Mouse (Mus musculus) layer of hippocampus, adult 9-11 months (tissue): Measurements from ENCODE around the gene Panx1.

Source experiments
- DNase-seq: peaks from one replicate; pipeline ENCODE4 v3.0.0; 2022

Gene Panx1

DNA sequence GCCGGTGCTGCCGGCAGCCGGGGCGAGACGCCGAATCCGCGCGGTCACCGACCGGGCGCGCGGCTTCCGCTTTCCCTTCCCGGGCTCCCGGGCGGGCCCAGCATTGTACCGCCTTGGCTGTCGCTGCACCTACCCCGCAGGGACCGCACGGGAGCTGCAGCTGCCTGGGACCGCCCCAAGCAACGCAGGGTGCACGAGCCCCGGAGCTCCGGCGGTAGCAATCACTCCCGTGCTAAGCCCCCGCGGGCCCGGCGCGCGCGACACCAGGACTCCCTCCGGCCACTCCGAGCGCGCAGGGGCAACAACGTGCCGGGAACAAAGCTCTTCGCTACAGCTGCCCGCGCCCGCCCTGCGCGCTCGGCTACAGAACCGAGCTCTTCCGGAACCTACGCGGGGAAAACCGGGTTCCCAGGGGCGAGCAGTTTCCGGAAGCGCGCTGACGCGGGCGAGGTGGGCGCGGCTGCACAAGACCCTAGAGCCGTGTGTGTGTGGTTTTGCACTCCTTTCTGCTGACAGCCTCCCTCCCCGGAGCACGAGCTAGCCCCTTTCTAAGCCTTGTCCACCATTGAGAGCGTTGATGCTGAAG, at the start of gene Panx1:
TSS of gene Panx1 (minus strand) at position 395 of the 586 bp plus-strand sequence.
- DNase-seq: peak; percentile 70

DNA sequence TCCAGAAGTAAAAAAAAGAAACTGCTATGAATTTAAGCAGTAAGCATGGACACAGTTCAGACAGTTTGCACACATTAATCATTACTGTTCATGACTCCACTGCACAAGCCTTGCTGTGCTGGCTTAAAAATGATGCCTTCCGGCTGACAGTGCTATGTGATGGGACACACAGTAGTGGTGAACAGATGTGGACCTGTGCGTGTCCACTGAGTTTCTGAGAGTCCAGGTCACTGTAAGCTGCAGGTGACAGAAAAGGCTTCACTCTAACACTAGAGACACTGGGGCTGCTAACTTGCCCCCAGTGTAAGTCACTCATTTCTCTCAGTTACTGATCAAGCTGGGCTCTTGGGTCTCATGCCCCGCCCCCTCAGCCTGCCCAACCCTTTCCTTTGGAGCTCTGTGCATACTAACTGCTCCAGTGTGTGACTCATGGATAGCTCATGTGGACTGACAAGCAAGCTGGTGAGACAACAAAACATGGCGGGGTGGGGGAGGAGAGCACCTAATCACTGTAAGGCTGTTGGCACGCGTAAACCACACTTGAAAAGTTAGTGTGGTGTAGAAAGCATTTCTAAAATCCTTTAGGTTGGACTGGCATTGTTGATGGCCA, 23.5 kb upstream of the Panx1 start:
- peak; percentile 24 for DNase-seq

GRCm38 (mm10) chr9:15067995-15068685, 22.9 kb upstream of the Panx1 start:
- no peak for DNase-seq

DNA sequence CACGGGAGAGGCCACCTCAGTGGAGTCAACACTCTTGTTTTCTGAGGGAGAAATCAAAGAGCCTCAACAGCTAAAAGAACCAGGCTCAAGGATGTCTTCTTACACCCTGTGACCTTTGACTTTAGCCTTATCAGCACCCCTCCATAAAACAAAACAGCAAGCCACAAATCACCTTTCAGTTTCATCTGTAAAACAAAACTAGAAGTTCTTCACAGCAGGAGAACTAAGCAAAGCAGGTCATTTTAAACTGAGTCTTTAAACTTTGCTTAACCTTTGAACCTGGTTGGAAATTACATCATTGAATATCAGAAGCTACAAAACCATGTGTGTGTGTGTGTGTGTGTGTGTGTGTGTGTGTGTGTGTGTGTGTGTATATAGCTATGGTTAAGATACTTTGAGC, 18.9 kb upstream of the Panx1 start:
- no peak for DNase-seq

- no peak for DNase-seq
Observed at GRCm38 (mm10) chr9:15060847-15061246, 15.6 kb upstream of the Panx1 start.

DNA sequence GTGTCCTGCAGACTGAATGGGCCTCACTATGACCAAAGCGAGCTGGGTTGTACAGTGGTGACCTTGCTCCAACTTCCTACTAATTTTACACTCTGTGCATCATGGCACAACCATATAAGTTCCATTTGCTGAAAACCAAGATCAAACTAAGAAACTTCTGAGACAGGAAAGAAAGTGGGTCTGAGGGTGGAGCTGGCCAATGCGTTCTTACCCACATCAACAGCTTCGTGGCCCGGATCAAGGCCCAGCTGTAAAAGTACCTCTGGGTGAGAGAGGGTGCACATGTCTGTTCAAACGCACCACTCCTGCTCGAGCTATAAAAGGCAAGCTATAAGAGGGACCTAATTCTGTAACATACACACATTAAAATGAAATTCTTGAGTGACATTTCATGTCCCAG, 14.7 kb upstream of the Panx1 start:
- DNase-seq: no peak

DNA sequence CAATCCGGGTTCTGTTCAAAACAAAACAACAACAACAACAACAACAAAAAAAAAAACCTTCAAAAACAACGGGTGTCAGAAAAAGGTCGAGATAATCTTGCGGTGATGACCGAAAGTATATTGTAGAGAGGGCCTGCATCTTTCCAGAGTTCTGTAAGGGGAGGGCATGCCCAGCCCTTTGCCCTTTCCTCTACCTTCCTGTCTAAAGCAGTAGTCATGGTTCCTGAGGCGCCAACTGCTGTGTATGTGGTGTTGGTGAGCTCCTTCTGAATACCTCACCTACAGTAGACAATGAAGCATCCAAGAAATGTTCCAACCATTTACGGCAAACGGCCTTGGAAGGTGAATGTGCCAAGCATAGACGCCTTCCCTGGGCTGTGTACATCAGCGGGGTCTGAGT, 462 bp upstream of the Panx1 start:
- DNase-seq: no peak

GRCm38 (mm10) chr9:15044391-15045083, 741 bp downstream of the Panx1 start:
- DNase-seq: no peak

GRCm38 (mm10) chr9:15041556-15041955, 3.7 kb downstream of the Panx1 start:
- no peak for DNase-seq

DNA sequence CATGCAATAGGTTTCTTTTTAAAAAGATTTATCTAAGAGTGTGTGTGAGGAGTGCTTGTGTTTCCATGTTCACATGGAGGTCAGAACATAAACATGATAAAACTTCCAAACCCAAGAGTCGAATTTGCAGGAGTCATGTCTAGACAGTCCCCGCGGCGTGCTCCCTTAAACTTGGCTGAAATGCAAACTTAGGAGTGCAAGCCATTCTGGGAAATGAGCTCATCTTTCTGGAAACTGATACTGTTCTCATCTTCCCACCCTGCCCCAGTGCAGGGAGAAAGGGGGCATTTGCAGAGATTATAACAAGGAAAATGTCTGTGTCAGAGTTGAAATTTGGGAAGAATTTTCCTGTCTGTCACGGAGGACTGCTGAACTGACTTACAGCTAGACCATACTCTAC, 5.4 kb downstream of the Panx1 start:
- DNase-seq: no peak

- DNase-seq: no peak
Observed at GRCm38 (mm10) chr9:15037704-15038103, 7.6 kb downstream of the Panx1 start.

DNA sequence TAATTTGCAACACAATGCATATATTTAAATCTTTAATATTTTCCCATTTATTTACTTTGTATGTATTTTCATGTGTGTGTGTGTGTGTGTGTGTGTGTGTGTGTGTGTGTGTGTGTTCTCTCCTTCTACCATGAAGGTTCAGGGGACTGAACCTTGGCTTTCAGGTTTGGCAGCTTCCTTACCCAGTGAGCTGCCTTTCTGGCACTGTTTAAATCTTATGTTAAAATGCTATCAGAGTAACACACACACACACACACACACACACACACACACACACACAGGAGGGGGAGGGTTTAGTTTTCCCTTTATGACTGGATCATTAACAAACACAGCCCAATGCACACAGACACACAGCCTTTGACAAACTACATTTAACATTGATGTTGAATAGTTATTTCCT, 8.0 kb downstream of the Panx1 start:
- no peak for DNase-seq

DNA sequence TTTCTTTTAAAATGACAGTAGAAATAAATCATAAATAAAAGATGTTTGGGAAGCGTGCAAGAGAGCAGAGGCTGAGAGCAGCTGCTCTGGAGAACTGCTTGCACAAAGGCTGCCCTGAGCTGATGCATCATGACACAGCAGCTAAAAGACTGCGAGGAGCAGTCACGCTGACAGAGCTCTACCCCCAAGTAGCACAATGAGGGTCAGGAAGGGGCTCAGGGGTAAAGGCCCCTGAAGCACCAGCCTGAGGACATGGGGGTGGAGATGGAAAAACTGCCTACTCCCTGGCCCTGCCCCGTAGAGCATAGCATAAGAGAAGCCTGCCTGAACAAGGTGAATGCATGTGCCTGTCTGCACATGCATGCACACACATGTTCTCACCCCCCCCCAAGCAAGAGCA, 8.5 kb downstream of the Panx1 start:
- DNase-seq: no peak

DNA sequence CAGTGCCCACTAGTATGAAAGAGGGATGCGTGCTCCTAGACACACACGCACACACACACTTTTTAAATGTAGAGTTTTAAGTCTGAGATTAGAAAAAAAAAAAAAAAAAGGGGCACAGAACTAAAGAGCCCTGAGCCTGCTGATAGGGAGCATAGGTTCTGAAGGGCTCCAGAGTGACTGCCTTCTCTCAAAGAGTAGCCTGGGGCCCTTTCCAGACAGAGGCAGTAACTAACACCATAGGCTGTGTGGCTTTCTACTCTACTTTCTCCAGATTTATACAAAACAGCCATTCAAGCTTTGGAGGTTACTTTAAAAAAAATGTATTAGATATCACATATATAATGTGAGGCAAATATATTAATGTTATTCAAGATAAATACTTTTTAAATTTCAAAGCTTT, 8.9 kb downstream of the Panx1 start:
- no peak for DNase-seq

DNA sequence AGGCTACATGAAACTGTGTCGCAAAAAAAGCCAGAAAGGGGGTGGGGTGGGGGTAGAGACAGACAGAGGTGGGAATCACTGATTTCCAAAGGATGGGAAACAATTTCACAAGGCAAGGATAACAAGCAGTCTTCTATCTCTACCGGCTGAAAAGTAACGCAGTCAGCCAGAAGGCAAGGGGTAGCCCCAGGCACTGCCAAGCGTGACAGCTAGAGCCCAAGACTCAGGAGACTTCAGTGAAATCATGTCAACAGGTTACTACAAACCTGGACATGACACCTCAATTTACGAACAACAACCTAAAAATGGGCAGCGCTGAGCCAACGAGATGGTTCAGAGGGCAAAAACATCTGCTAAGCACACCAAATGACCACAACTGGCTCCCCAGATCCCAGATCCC, 9.3 kb downstream of the Panx1 start:
- DNase-seq: no peak

GRCm38 (mm10) chr9:15034546-15035273, 10.6 kb downstream of the Panx1 start:
- DNase-seq: no peak

- DNase-seq: no peak
Observed at GRCm38 (mm10) chr9:15033568-15034160, 11.6 kb downstream of the Panx1 start.

DNA sequence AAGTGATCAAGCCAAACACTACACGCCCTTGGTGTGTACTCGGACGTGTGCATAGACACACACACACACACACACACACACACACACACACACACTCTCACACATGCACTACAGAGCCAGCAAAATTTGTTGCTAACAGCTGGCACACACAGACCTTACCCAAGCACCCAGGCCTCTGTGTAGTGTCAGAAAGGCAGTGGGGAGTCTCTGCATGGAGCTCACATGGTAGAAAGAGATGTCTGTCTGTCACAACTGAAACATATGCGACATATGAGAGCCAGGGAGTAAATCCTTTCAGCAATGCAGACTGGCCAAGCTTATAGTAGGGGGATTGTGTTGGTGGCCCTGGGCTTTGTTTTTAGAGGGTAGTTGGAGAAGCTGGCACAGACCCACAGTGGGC, 12.5 kb downstream of the Panx1 start:
- no peak for DNase-seq

- DNase-seq: no peak
Observed at GRCm38 (mm10) chr9:15030771-15031170, 14.5 kb downstream of the Panx1 start.

DNA sequence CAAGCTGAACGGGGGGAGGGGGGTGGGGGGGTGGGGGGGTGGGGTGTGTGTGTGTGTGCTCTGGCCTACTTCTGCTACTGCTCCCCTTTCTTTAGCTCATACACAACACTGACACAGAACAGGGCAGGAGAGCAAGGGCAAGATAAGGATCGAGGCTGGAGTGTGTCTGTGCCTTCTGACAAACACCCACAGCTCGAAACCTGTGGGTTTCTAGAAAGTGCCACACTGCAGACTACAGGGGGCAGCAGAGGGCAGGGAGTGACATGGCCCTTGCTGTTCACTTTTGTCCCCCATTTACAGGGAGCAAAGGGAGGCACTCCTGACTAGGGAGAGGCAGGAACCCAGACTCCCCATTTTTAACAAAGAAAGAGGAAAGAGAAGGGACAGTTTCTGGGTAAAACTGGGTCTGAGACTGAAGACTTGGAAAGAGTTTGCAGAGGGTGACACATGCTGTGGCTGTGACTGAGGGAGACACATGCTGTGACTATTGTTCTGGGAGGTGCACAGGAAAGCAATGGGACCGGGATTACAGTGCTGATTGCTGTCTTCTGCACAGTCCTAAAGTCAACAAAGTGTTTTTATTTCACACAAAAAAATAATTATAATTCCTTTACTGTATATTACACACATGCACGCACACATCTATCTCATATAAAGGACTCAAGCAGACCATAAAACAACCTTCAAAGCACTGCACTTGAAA, 16.1 kb downstream of the Panx1 start:
- no peak for DNase-seq

DNA sequence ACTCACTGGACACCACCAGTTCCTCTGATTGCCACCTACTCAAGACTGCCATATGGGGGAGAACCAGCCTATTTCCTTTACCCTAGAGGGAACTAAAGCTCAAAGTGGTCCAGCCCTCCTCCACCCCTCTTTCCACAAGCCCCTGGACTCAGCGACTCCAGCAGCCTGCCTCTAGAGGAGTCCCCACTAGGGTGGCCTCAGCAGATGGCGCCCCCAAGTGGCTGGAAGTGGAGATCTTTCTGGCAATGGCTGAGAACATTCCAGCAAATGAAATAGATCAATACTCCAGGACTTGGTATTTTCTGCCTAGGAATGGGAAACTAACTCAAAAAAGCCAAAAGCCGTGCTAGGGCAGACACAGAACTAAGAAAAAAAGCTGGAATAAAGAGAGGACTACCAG, 17.6 kb downstream of the Panx1 start:
- DNase-seq: no peak

DNA sequence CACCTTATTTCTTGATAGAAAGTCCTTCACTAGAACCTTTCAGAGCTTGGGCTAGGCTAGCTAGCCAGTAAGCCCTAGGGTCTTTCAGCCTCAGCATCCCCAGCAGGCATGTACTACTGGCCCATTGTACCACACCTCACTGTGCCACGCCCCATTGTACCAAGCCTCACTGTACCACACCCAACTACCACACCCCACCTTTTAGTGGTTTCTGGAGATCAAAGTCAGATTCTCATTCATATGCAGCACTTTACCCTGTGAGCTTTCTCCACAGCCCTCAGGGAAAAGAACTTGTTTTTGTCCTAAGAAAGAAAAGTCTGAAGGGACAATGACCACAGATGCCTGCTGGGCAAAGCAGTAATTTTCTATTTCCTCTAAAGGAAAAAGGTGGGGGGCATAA, 22.2 kb downstream of the Panx1 start:
- no peak for DNase-seq
